25 mouse cellular contexts compared by ENCODE assay signal in genomic region chr19:60245250-60245649, GRCm38 (mm10). TPM values are rescaled to one million over a fixed set of nuclear protein-coding genes. Genes with fewer than 3 reads are reported as not detected.
DNase-seq lines count a peak whose midpoint lies in the region; ATAC-seq lines count a peak whose summit lies in the region.
"Had no signal": no experiment of that assay in that cellular context is flagged by ENCODE, and none has a peak within 500 bp of the region (broad histone marks: within the 10 kb centered on the region; RNA-seq: fewer than 3 reads in every experiment).

No protein-coding gene starts in this region.

- peaks cover 9% of the 10 kb centered on the region; the same call in 1 of the 2 replicates for H3K27me3 ChIP-seq in limb, embryonic 11.5 days (ENCODE audit: control insufficient read depth, insufficient read depth, low read length)
- H3K27me3 ChIP-seq in limb, embryonic 10.5 days (ENCODE audit: low read depth, poor library complexity, severe bottlenecking): peaks cover 65% of the 10 kb centered on the region
- peaks cover 30% of the 10 kb centered on the region for H3K27me3 ChIP-seq in limb, embryonic 13.5 days
- H3K27me3 ChIP-seq: CH12.LX; embryonic facial prominence, embryonic 12.5 days; forebrain, embryonic 13.5 days had no signal

- H3K4me1 ChIP-seq in limb, embryonic 11.5 days (ENCODE audit: control insufficient read depth, insufficient read depth, low read length): no peaks in the 10 kb centered on the region
- H3K4me1 ChIP-seq in limb, embryonic 10.5 days: peaks cover 13% of the 10 kb centered on the region
- H3K4me1 ChIP-seq in limb, embryonic 13.5 days: peaks cover 14% of the 10 kb centered on the region
- H3K4me1 ChIP-seq: embryonic facial prominence, embryonic 10.5 days; embryonic facial prominence, embryonic 12.5 days had no signal

- H3K27ac ChIP-seq in limb, embryonic 11.5 days (replicated peaks; ENCODE audit: low read depth, low read length): no peak overlapping the region
- no peak overlapping the region for H3K27ac ChIP-seq in limb, embryonic 10.5 days
- no peak overlapping the region for H3K27ac ChIP-seq in limb, embryonic 13.5 days
- H3K27ac ChIP-seq: embryonic facial prominence, embryonic 10.5 days; embryonic facial prominence, embryonic 12.5 days; forebrain, embryonic 13.5 days had no signal

- ATAC-seq in limb, embryonic 11.5 days (ENCODE audit: insufficient number of reproducible peaks, low FRiP score, low TSS enrichment, low read depth): peak; percentile 51; the same call in 1 of the 2 replicates
- peak; percentile 72; the same call in 1 of the 2 replicates for ATAC-seq in limb, embryonic 13.5 days (ENCODE audit: low FRiP score, low read depth)
- ATAC-seq: activated CD4-positive, CD25-positive, alpha-beta regulatory T cell, adult 4 months; CD4-positive, CD25-positive, alpha-beta regulatory T cell, adult 4 months; forebrain, embryonic 13.5 days; forebrain, embryonic 16.5 days; Patski had no signal

- H3K4me2 ChIP-seq in limb, embryonic 11.5 days (ENCODE audit: low read depth, severe bottlenecking): no peak overlapping the region
- H3K4me2 ChIP-seq in limb, embryonic 13.5 days (replicated peaks): no peak overlapping the region
- H3K4me2 ChIP-seq: embryonic facial prominence, embryonic 12.5 days; forebrain, embryonic 13.5 days had no signal

- whole genome bisulfite sequencing in limb, embryonic 11.5 days: 18% methylated on average over 3 of the region's 3 CpGs
- 36% methylated on average over 3 of the region's 3 CpGs for WGBS in limb, embryonic 10.5 days
- WGBS in limb, embryonic 13.5 days: 21% methylated on average over 3 of the region's 3 CpGs

- H3K9ac ChIP-seq in limb, embryonic 11.5 days (ENCODE audit: low read length): no peak overlapping the region
- H3K9ac ChIP-seq in limb, embryonic 13.5 days: no peak overlapping the region
- H3K9ac ChIP-seq: embryonic facial prominence, embryonic 12.5 days; forebrain, embryonic 13.5 days had no signal

- H3K4me3 ChIP-seq in limb, embryonic 11.5 days (ENCODE audit: low read depth, low read length): no peak overlapping the region
- H3K4me3 ChIP-seq in limb, embryonic 10.5 days: no peak overlapping the region
- H3K4me3 ChIP-seq in limb, embryonic 13.5 days: no peak overlapping the region
- H3K4me3 ChIP-seq: embryonic facial prominence, embryonic 10.5 days; embryonic facial prominence, embryonic 12.5 days; forebrain, embryonic 13.5 days had no signal

- no peaks in the 10 kb centered on the region for H3K9me3 ChIP-seq in limb, embryonic 11.5 days (ENCODE audit: control insufficient read depth, low read length)
- no peaks in the 10 kb centered on the region for H3K9me3 ChIP-seq in limb, embryonic 10.5 days (replicated peaks)
- no peaks in the 10 kb centered on the region for H3K9me3 ChIP-seq in limb, embryonic 13.5 days
- H3K9me3 ChIP-seq: embryonic facial prominence, embryonic 10.5 days; embryonic facial prominence, embryonic 12.5 days; forebrain, embryonic 13.5 days; G1E had no signal

- peak; percentile 4 for DNase-seq in embryo, embryonic 10.5 days (ENCODE audit: low spot score)
- DNase-seq in embryo, embryonic 9.5 days (ENCODE audit: extremely low spot score): no peak
- peak; percentile 55 for DNase-seq in limb, embryonic 11.5 days (ENCODE audit: low spot score)
- no peak for DNase-seq in limb, embryonic 10.5 days (ENCODE audit: low spot score)
- DNase-seq in layer of hippocampus, postnatal 36 days: no peak
- no peak for DNase-seq in gastrocnemius, postnatal 25 days
- DNase-seq: adrenal gland, adult 8-10 months; adrenal gland, postnatal 14 days; adrenal gland, postnatal 36 days; B cell, adult 2 months; cerebellum, adult 11-12 months; cerebellum, adult 2 months; cerebellum, adult 9-10 months; cerebellum, postnatal 10 days; cerebellum, postnatal 25 days had no signal

- H3K36me3 ChIP-seq in limb, embryonic 11.5 days (ENCODE audit: control insufficient read depth, insufficient read depth, low read length): no peaks in the 10 kb centered on the region
- no peaks in the 10 kb centered on the region for H3K36me3 ChIP-seq in limb, embryonic 10.5 days
- no peaks in the 10 kb centered on the region for H3K36me3 ChIP-seq in limb, embryonic 13.5 days
- H3K36me3 ChIP-seq: embryonic facial prominence, embryonic 10.5 days; embryonic facial prominence, embryonic 12.5 days; G1E had no signal

RNA-seq across cellular contexts. Expression of gene Fam204a, which starts 18.7 kb away (rescaled TPM):
- 64.6 and 73.0 TPM in 2 replicates for polyA plus RNA-seq in limb, embryonic 11.5 days (2014; fragmentation: Nextera tagmentation; extraction: Ambion mirVana)
- 42.0 and 49.5 TPM in 2 replicates for polyA plus RNA-seq in limb, embryonic 10.5 days (2016; fragmentation: Nextera tagmentation; extraction: Ambion mirVana)
- 57.6 and 62.9 TPM in 2 replicates for polyA plus RNA-seq in limb, embryonic 13.5 days (2015; fragmentation: Nextera tagmentation; extraction: Ambion mirVana)
- total RNA-seq in layer of hippocampus, postnatal 36 days (2021): 10 to 100 TPM; 28.7 TPM
- total RNA-seq in gastrocnemius, postnatal 25 days (2021): 10 to 100 TPM; 24.9 to 28.6 TPM

Comparison
In these comparisons a context has a peak if more than half of its experiments do, and no peak if none do; other contexts are left out.
1. DNase-seq: peak in embryo, embryonic 10.5 days (single experiment) and limb, embryonic 11.5 days (single experiment); none in embryo, embryonic 9.5 days (single experiment), limb, embryonic 10.5 days (single experiment), layer of hippocampus, postnatal 36 days (0 of 2) and gastrocnemius, postnatal 25 days (single experiment).